In genomic region chr5:120427451-120427938, GRCm38 (mm10) we compare ENCODE assay signal across 19 mouse cellular contexts. TPM values are rescaled to one million over a fixed set of nuclear protein-coding genes. Genes with fewer than 3 reads are reported as not detected.
DNase-seq lines count a peak whose midpoint lies in the region; ATAC-seq lines count a peak whose summit lies in the region.
"Had no signal": no experiment of that assay in that cellular context is flagged by ENCODE, and none has a peak within 500 bp of the region (broad histone marks: within the 10 kb centered on the region; RNA-seq: fewer than 3 reads in every experiment).

No protein-coding gene starts in this region.

- no peaks in the 10 kb centered on the region for H3K9me3 ChIP-seq in hindbrain, embryonic 11.5 days (ENCODE audit: control insufficient read depth, low read length)
- no peaks in the 10 kb centered on the region for H3K9me3 ChIP-seq in midbrain, embryonic 11.5 days (ENCODE audit: control insufficient read depth, low read length)
- no peaks in the 10 kb centered on the region for H3K9me3 ChIP-seq in neural tube, embryonic 14.5 days (ENCODE audit: control insufficient read depth, low read length)
- H3K9me3 ChIP-seq: heart, embryonic 13.5 days; lung, embryonic 15.5 days had no signal

- peak overlapping the region; percentile 89 for H3K27ac ChIP-seq in hindbrain, embryonic 11.5 days (ENCODE audit: low read depth, low read length)
- H3K27ac ChIP-seq in midbrain, embryonic 11.5 days (ENCODE audit: low read depth, low read length), result peak overlapping the region; percentile 69
- peak overlapping the region; percentile 94 for H3K27ac ChIP-seq in neural tube, embryonic 14.5 days (ENCODE audit: low read depth, low read length)
- H3K27ac ChIP-seq: heart, embryonic 13.5 days; lung, embryonic 15.5 days had no signal

- H3K4me1 ChIP-seq in hindbrain, embryonic 11.5 days (replicated peaks; ENCODE audit: control insufficient read depth, insufficient read depth, low read length), result no peaks in the 10 kb centered on the region
- peaks cover 10% of the 10 kb centered on the region for H3K4me1 ChIP-seq in midbrain, embryonic 11.5 days (ENCODE audit: control insufficient read depth, insufficient read depth, low read length)
- H3K4me1 ChIP-seq in neural tube, embryonic 14.5 days (ENCODE audit: control insufficient read depth, insufficient read depth, low read length), result no peaks in the 10 kb centered on the region
- H3K4me1 ChIP-seq: heart, embryonic 13.5 days had no signal

- peaks cover 86% of the 10 kb centered on the region for H3K27me3 ChIP-seq in hindbrain, embryonic 11.5 days (ENCODE audit: control insufficient read depth, insufficient read depth, low read length)
- H3K27me3 ChIP-seq in midbrain, embryonic 11.5 days (ENCODE audit: control insufficient read depth, insufficient read depth, low read length), result peaks cover 93% of the 10 kb centered on the region
- peaks cover 30% of the 10 kb centered on the region for H3K27me3 ChIP-seq in neural tube, embryonic 14.5 days (ENCODE audit: control insufficient read depth, insufficient read depth, low read length)

- peak overlapping the region; percentile 19 for H3K4me3 ChIP-seq in hindbrain, embryonic 11.5 days (ENCODE audit: low read depth, low read length)
- peak overlapping the region; percentile 19 for H3K4me3 ChIP-seq in midbrain, embryonic 11.5 days (ENCODE audit: low read depth, low read length)
- peak overlapping the region; percentile 32 for H3K4me3 ChIP-seq in neural tube, embryonic 14.5 days (ENCODE audit: low read depth, low read length)
- H3K4me3 ChIP-seq: heart, embryonic 13.5 days; lung, embryonic 15.5 days had no signal

- no peaks in the 10 kb centered on the region for H3K36me3 ChIP-seq in hindbrain, embryonic 11.5 days (ENCODE audit: control insufficient read depth, insufficient read depth, low read length)
- H3K36me3 ChIP-seq in midbrain, embryonic 11.5 days (ENCODE audit: control insufficient read depth, insufficient read depth, low read length), result no peaks in the 10 kb centered on the region
- H3K36me3 ChIP-seq in neural tube, embryonic 14.5 days (ENCODE audit: control insufficient read depth, insufficient read depth, low read length), result no peaks in the 10 kb centered on the region
- H3K36me3 ChIP-seq: heart, embryonic 13.5 days; lung, embryonic 15.5 days had no signal

- peak overlapping the region; percentile 35 for H3K9ac ChIP-seq in hindbrain, embryonic 11.5 days (ENCODE audit: low read depth, low read length)
- peak overlapping the region; percentile 57 for H3K9ac ChIP-seq in midbrain, embryonic 11.5 days (ENCODE audit: low read length)
- H3K9ac ChIP-seq in neural tube, embryonic 14.5 days (replicated peaks; ENCODE audit: low read depth, low read length), result peak overlapping the region; percentile 66
- H3K9ac ChIP-seq: heart, embryonic 13.5 days; lung, embryonic 15.5 days had no signal

- H3K4me2 ChIP-seq in hindbrain, embryonic 11.5 days (replicated peaks; ENCODE audit: low read depth, low read length), result peak overlapping the region; percentile 33
- H3K4me2 ChIP-seq in midbrain, embryonic 11.5 days, result peak overlapping the region; percentile 38
- H3K4me2 ChIP-seq in neural tube, embryonic 14.5 days (ENCODE audit: low read depth, low read length), result peak overlapping the region; percentile 68
- H3K4me2 ChIP-seq: heart, embryonic 13.5 days; lung, embryonic 15.5 days had no signal

- WGBS in hindbrain, embryonic 11.5 days, result under 1% methylated on average over 33 of the region's 33 CpGs
- 1% methylated on average over 33 of the region's 33 CpGs for WGBS in midbrain, embryonic 11.5 days
- WGBS in neural tube, embryonic 14.5 days, result 2% methylated on average over 33 of the region's 33 CpGs

- DNase-seq in embryo, embryonic 10.5 days (ENCODE audit: low spot score), result peak; percentile 41
- DNase-seq in embryo, embryonic 10 days (ENCODE audit: low spot score), result no peak
- peak; percentile 54 for DNase-seq in hindbrain, embryonic 11.5 days (ENCODE audit: low spot score)
- peak; percentile 95 for DNase-seq in midbrain, embryonic 11.5 days (ENCODE audit: low spot score, missing footprints)
- DNase-seq in testis, postnatal 14 days (ENCODE audit: low spot score), result no peak
- no peak for DNase-seq in thymus, adult 18-20 months
- no peak for DNase-seq in left cerebral cortex, postnatal 10 days (ENCODE audit: extremely low spot score in 1 of 2, low spot score in 2 of 2)
- DNase-seq: adrenal gland, postnatal 36 days; cerebellum, adult 11 months; kidney, postnatal 14 days; liver; right cerebral cortex, postnatal 25 days; thymus, postnatal 14 days had no signal

- intact Hi-C loops in left cerebral cortex, postnatal 10 days (cut with DNase I), result no loop called here

- ATAC-seq in hindbrain, embryonic 11.5 days (ENCODE audit: low FRiP score), result no peak
- ATAC-seq in midbrain, embryonic 11.5 days (ENCODE audit: low FRiP score), result no peak
- ATAC-seq in neural tube, embryonic 14.5 days (ENCODE audit: low read depth), result no peak

RNA-seq across cellular contexts. Expression of gene Lhx5, which starts 4.0 kb away (rescaled TPM):
- polyA plus RNA-seq in hindbrain, embryonic 11.5 days (2014; fragmentation: Nextera tagmentation; extraction: Ambion mirVana), result 36.1 and 41.6 TPM in 2 replicates
- polyA plus RNA-seq in midbrain, embryonic 11.5 days (2014; fragmentation: Nextera tagmentation; extraction: Ambion mirVana), result 21.5 and 22.0 TPM in 2 replicates
- 27.6 and 28.1 TPM in 2 replicates for polyA plus RNA-seq in neural tube, embryonic 14.5 days (2014; fragmentation: Nextera tagmentation; extraction: Ambion mirVana)
- total RNA-seq in left cerebral cortex, postnatal 10 days (2021), result under 1 TPM; 0.20 to 0.32 TPM
- total RNA-seq: adrenal gland, postnatal 36 days; left cerebral cortex, adult 18-20 months; megakaryocyte-erythroid progenitor cell, adult 5-6 weeks had no signal
- polyA plus RNA-seq: embryonic facial prominence, embryonic 14.5 days; heart, embryonic 13.5 days had no signal

RNA-seq across cellular contexts. Expression of gene Sdsl, which starts 45.1 kb away (rescaled TPM):
- polyA plus RNA-seq in hindbrain, embryonic 11.5 days (2014; fragmentation: Nextera tagmentation; extraction: Ambion mirVana), result 5.8 and 6.7 TPM in 2 replicates
- polyA plus RNA-seq in midbrain, embryonic 11.5 days (2014; fragmentation: Nextera tagmentation; extraction: Ambion mirVana), result 4.2 TPM in 2 replicates
- polyA plus RNA-seq in neural tube, embryonic 14.5 days (2014; fragmentation: Nextera tagmentation; extraction: Ambion mirVana), result 5.8 and 8.3 TPM in 2 replicates
- total RNA-seq in left cerebral cortex, postnatal 10 days (2021), result 1 to 10 TPM; 5.0 to 5.3 TPM

RNA-seq across cellular contexts. Expression of gene Sds, which starts 48.8 kb away (rescaled TPM):
- polyA plus RNA-seq in hindbrain, embryonic 11.5 days (2014; fragmentation: Nextera tagmentation; extraction: Ambion mirVana), result not detected in 2 replicates
- not detected in 2 replicates for polyA plus RNA-seq in midbrain, embryonic 11.5 days (2014; fragmentation: Nextera tagmentation; extraction: Ambion mirVana)
- 0.29 TPM in 1 of 2 replicates, not detected in the other for polyA plus RNA-seq in neural tube, embryonic 14.5 days (2014; fragmentation: Nextera tagmentation; extraction: Ambion mirVana)
- not detected for total RNA-seq in left cerebral cortex, postnatal 10 days (2021)
- total RNA-seq: left cerebral cortex, adult 18-20 months; megakaryocyte-erythroid progenitor cell, adult 5-6 weeks had no signal
- polyA plus RNA-seq: embryonic facial prominence, embryonic 14.5 days; heart, embryonic 13.5 days; lung, embryonic 15.5 days had no signal

Comparison
In these comparisons a context has a peak if more than half of its experiments do, and no peak if none do; other contexts are left out.
1. DNase-seq: peak in embryo, embryonic 10.5 days (single experiment), hindbrain, embryonic 11.5 days (single experiment) and midbrain, embryonic 11.5 days (single experiment); none in embryo, embryonic 10 days (single experiment), testis, postnatal 14 days (single experiment), thymus, adult 18-20 months (0 of 2) and left cerebral cortex, postnatal 10 days (0 of 2).
2. Peak in every context shown above with its lines, with median percentiles within 50 percentile points of each other: H3K27ac ChIP-seq, H3K4me2 ChIP-seq, H3K4me3 ChIP-seq and H3K9ac ChIP-seq.